Mouse (Mus musculus): Measurements from ENCODE around the gene Dsn1. TPM values are rescaled to one million over a fixed set of nuclear protein-coding genes. Genes with fewer than 3 reads are reported as not detected.

Gene Dsn1
- total RNA-seq (2021) = 10 to 100 TPM in 1 of 2 experiments, 1 to 10 TPM in 1; 7.7 to 10.5 TPM

DNA sequence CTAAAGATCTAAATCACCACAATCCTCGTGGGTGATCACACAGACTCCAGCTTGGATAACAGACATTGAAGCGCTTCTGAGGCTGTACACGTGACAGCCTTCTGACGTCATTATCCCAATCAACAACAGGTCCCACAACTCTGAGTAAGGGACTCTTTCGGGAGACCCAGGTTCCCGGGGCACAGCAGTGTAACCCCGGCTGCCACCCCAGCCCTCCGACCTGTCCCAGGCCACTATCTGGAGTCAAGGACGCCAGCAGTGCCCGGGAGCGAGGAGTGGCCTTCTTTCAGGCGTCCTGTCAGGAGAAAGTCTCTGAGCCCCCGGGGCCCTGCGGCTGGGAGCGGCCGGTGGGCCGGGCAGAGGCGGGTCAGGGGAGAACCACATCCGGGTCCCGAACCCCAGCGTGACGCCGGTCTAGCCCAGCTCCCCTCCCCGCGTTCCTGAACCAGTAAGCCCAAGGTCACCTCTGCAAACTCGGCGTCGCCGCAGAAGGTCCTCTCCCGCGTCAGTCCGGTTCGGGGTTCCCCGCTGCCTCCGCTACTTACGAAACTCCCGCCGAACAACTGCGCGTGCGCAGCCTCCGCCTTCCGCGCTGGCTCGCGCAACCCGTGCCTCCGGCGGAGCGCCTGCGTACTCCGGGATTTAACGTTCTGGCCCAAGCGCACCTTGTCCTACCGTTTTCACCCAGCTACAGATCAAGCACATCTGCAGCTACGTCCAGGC lies at the start of gene Dsn1:
Dsn1 (minus strand) TSS at position 644 of the 723 bp plus-strand sequence.
- peak; percentile 93 for DNase-seq
- intact Hi-C loops (cut with DNase I) = no loop called here

GRCm38 (mm10) chr2:157055721-157056120 lies 48.8 kb upstream of the Dsn1 start:
- DNase-seq = no peak
- intact Hi-C loops (cut with DNase I) = no loop called here

GRCm38 (mm10) chr2:157054816-157055215 lies 47.9 kb upstream of the Dsn1 start:
- intact Hi-C loops (cut with DNase I) = no loop called here
- no peak for DNase-seq

DNA sequence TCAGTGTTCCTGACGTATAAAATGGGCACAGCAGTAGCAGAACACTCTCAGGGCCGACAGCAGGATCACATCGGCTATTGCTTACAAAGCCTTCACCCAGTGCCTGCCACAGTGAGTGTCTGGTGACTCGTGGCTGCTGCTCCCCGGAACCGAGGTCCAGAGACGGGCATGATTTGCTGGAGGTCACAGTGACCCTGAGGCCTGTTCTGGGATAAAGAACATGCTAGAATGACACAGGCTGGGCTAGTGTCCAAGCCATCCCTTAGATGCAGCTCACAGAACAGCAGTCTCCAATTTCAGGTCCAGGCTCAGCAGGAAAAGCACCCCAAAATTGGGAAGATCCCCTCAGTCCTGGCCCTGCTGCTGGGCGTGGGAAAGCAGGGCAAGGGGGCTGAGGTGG lies 47.3 kb upstream of the Dsn1 start:
- intact Hi-C loops (cut with DNase I) = no loop called here
- DNase-seq = no peak

DNA sequence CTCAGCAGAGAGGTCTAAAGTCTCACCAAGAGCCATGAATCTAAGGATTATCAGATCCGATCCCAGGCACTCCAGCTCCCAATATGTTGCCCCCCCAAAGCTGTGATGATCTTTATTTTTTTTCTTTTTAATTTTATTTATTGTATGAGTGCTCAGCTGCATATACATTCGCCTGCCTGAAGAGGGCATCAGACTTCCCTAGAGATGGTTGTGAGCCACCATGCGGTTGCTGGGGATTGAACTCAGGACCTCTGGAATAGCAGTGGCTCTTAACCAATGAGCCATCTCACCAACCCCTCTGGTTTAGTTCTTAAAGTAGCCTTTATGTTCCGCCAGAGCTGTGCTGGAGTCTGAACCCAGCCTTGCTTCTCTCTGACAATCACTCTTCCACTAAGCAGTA lies 46.8 kb upstream of the Dsn1 start:
- intact Hi-C loops (cut with DNase I) = no loop called here
- DNase-seq = no peak

GRCm38 (mm10) chr2:157053124-157053523 lies 46.2 kb upstream of the Dsn1 start:
- intact Hi-C loops (cut with DNase I) = no loop called here

DNA sequence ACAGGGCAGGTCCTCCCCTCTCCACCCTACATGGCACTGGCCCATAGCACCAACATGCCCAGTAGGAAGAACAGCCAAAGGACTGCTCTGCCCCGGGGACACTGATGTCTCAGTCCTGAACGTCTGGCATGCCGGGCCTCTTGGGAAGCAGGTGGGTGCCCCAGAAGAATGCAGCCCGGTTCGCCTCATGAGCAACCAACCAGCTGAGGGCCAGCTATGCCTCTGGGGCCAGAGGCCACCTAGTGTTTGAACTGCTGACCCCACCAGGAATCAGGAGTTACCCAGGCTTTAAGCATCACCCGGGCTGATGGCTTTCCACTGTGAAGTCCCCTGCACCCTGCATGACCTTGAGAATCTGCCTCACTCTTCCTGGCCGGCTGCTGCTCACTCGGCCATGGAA lies 45.5 kb upstream of the Dsn1 start:
- intact Hi-C loops (cut with DNase I) = no loop called here
- no peak for DNase-seq

More at GRCm38 (mm10) chr2:157053124-157053523, 46.2 kb upstream of the Dsn1 start:
- no peak for DNase-seq

DNA sequence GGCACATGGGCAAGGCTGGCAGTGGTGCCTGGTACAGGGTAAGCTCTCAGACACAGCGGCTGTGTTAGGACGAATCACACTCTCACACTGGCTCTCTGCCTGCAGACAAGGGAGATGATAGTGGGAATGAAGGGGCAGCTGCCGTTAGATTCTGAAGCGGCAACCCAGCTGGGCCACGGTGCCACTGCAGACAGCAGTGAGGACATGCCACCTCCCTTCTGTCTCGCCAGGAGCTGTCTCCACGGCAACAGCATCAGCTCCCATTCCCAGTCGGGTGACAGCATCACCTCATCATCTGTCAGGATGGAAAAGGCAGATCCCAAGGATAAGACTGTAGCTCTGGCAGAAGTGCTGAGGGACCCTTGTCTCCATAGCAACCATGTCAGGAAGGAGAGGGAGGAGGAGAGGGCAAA lies 42.9 kb upstream of the Dsn1 start:
- intact Hi-C loops (cut with DNase I) = loop anchor here (2.0 kb wide), 1 partner anchor 29 kb away; the partner anchor contains the start of gene Soga1
- DNase-seq = no peak

DNA sequence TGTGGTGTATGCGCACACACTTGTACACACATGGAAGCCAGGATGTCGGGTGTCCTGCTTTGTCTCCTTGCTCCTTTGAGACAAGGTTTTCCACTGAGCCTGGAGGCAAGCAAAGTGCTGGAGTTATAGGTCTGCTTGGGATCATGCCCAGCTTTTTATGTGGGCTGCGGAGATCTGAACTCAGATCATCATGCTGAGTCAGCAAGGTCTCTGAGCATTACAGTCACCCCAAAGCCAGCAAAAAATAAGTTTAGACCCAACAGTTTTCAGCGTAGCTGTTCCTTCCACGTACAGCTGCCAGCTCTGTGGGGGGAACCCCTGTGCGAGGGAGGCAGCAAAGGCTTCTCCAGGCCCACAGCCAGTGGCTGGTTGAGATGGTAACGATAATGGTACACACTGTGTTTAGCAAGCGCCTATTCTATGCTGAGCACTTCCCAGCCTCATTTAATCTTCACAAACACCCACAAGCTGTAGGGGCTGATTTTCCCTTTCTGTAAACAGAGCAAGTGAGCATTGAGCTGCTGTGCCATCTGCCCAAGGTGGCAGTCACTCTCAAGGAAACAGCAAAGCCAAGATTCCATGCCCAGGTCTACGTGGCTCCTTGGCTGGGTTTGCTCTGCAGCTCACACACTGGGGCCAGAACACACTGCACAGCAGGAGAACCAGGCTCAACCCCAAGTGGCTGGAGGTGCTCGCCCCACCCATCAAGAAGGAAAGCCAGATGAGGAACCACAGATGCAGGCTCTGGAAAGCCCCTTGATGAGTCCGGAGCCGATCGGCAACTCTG lies 41.6 kb upstream of the Dsn1 start:
- intact Hi-C loops (cut with DNase I) = no loop called here
- no peak for DNase-seq

DNA sequence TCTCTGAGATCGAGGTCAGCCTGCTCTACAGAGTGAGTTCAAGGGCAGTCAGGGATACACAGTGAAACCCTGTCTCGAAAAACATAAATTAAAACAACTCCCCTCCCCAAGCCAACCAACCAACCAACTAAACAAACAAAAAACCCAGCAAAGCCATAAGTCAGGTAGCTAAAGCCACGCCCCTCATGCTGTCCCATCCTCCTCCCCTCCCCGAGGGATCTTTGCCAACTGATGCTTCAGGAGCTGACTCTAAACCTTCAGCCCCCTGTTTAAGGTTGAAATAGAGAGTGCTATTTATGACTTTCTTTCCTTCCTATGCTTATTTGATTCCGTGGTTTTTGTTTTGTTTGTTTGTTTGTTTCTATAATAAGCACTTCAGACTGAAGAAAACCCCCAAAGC lies 40.0 kb upstream of the Dsn1 start:
- intact Hi-C loops (cut with DNase I) = no loop called here
- no peak for DNase-seq

DNA sequence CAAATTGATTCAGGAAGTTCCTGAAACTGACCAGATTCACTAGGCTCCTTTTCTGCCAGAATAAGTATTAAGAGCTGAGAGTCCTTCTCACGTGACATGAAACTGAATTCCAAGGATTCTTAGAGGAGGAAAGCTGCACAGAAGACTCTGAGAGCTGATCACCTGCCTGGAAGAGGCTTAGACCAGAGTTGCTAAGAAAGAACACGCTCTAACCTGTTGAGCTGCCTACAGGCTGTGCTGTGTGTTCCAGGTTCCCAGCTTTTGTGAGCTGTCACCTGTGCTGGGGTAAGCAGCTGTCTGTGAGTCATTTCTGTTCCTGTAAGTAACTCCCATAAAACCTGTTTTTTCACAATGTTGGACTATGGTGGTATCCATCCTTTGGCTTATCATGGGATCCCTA lies 39.0 kb upstream of the Dsn1 start:
- intact Hi-C loops (cut with DNase I) = no loop called here
- DNase-seq = no peak

DNA sequence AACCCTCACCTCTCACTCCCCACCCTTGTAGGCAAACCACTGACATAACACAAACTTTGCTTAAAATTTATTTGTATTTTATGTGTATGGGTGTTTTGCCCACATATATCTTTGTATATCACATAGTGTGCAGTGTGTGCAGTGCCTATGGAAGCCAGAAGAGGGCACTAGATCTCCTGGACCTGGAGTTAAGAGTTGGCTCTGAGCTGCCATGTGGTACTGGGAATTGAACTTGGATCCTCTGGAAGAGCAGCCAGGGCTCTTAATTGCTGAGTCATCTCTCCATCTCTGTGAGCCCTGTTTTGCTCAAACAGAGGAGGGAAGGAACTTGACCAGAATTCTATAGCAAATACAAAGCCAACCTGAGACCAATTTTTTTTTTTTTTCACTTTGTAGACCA lies 37.0 kb upstream of the Dsn1 start:
- intact Hi-C loops (cut with DNase I) = loop anchor here (5.0 kb wide), 1 partner anchor 33 kb away; the partner anchor contains the start of gene Soga1

DNA sequence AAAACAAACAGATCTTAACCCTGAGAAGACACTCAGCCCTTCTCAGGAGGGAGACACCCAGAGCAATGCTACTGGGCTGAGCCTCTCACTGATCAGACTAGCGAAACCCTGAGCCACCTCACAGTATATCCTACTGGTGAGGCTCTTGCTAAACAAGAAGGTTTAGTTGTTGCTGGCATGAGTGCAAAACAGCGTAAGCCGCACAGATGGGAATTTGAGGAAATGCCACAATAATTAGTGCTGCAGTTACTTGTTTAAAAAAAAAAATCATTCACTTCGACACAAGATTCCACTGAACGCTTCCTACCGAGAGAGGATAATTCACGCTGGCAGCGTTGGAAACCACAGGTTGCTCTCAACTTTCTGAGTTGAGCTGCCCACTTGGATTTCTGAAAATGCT lies 36.6 kb upstream of the Dsn1 start:
- intact Hi-C loops (cut with DNase I) = loop anchor here (5.0 kb wide), 1 partner anchor 34 kb away; the partner anchor contains the start of gene Soga1
- no peak for DNase-seq

More for the DNA sequence above, 37.0 kb upstream of the Dsn1 start:
- no peak for DNase-seq

GRCm38 (mm10) chr2:157041421-157041820 lies 34.5 kb upstream of the Dsn1 start:
- no peak for DNase-seq
- intact Hi-C loops (cut with DNase I) = loop anchor here (5.0 kb wide), 1 partner anchor 36 kb away; the partner anchor contains the start of gene Soga1

DNA sequence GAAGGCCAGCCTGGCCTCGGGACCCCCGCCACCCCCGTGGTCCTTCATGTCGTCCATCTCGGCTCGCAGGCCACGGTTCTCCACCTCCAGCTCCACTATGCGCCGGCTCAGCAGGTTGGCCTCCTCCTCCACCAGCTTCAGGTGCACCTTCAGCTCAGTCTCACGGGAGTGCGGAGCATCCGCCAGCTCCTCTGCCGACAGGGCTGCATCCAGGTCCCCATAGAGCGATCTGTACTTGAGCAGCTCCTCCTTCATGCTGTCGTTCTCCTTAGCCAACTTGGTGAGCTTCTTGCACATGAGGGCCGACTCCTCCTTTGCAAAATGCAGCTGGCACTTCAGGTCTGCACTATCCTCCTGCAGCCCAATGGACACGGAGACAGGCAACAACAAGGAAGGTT lies 33.7 kb upstream of the Dsn1 start:
- intact Hi-C loops (cut with DNase I) = loop anchor here (5.0 kb wide), 1 partner anchor 37 kb away; the partner anchor contains the start of gene Soga1

DNA sequence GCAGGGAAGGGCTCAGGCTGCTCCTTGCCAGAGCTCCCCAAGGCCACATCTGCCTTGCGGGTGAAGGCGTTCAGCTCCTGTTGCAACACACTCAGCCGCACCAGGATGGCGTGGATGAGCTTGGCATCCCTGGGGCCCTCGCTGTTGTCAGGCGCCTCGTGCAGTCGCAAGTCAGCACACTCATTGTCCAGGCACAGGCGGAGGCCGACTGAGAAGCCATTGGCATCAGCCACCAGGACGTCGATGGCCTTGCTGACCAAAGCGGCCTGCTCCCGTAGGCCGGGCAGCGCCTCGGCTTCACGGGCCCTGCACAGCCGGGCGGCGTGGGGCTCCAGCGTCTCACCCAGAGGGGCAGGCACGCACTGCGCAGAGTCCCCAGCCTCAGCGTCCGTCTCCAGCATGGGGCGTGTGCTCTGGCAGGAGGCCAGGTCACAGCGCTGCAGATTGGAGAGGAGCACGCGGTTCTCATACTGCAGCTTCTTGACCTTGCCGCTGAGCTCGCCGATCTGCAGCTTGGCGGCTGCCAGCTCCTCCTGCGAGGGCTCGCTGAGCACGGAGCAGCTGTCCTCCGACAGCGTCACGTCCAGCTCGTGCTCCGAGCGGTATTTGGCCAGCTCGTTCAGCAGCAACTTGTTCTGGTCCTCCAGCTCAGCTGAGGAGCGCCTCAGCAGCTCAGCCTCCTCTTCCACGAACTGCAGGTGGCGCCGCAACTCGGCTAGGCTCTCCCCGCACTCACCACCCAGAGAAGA lies 33.1 kb upstream of the Dsn1 start:
- no peak for DNase-seq
- intact Hi-C loops (cut with DNase I) = loop anchor here (5.0 kb wide), 1 partner anchor 37 kb away; the partner anchor contains the start of gene Soga1

More for the DNA sequence above, 33.7 kb upstream of the Dsn1 start:
- DNase-seq = no peak

GRCm38 (mm10) chr2:157037303-157037702 lies 30.3 kb upstream of the Dsn1 start:
- intact Hi-C loops (cut with DNase I) = no loop called here
- DNase-seq = no peak

DNA sequence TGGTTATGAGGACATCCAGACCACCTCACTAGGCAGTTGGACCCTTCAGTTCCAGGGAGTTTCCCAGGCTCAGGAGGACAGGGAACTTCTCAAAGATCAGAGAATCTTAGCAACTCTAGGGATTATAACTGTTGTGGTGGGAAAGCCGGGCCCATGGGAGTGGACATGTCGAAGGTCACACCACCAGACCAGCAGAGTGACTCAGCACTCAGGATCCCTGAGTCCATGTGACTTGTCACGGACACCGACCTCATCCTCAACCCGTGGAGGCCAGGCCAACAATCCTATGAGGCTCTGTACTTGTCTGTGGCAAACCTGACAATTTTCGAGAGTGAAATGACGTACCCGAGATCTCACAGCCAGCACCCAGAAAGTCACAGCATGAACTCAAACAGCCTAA lies 29.4 kb upstream of the Dsn1 start:
- intact Hi-C loops (cut with DNase I) = no loop called here
- no peak for DNase-seq

DNA sequence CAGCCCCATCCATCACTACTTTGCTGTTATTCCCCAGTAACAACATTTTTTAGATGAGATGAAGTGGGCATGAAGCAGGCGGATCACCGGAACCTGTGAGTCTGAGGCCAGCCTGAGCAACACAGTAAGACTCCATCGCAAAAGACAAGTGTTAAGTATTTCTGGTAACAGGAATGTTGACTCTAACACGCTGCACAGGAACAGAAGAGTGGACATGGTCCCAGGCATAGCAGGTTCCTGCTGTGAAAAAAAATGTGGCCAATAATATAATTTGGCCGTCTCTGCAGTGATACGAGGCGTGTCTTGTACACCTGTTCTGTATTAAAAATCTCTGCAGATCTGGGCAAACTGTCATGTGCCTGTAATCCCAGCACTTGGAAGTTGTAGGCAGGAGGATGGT lies 28.4 kb upstream of the Dsn1 start:
- DNase-seq = no peak
- intact Hi-C loops (cut with DNase I) = no loop called here

DNA sequence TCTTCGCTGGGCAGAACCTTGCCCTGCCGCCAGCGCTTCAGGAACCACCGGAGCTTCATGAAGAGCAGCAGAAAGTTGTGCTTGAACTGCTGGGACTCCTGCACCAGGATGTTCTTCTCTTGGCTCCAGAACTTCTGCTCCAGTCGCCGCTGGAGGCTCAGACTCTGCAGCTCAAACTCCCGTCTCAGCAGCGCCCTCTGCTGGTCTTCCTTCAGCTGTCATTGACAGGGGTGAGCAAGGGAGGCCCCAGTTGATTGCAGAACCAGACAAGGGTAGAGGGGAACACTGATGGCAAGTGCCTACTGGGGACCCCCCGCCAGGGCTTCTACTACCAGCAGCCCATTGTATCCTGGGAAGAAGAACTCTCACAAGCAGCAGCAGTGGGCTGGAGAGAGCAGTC lies 23.9 kb upstream of the Dsn1 start:
- DNase-seq = peak; percentile 83 to 93
- intact Hi-C loops (cut with DNase I) = loop anchor here (2.0 kb wide), 2 partner anchors 48 to 64 kb away; partner anchors contain the start of gene Soga1

DNA sequence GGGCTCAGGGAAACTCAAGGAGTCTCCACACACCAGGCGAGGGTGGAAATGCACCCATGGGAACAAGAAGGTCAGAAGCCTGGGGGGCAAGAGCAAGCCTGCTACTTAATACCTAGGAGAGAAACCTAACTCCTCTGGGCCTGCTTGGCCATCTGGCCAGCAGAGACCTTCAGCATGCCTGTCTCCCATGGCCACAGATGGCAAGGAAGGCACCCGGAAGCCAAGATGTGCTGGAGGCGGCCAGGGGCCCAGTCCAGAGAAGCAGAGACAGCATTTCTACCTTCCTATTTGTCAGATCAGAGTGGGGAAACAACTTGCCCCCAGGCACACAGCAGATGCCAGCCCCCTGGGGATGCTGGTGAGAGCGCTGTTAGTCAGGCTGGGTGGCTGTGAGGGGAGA lies 21.3 kb upstream of the Dsn1 start:
- no peak for DNase-seq
- intact Hi-C loops (cut with DNase I) = no loop called here

Measured in heart, postnatal 10 days (tissue).